Mouse (Mus musculus) limb, embryonic 14.5 days (tissue): ENCODE measurements around the gene Fam104a. TPM values are rescaled to one million over a fixed set of nuclear protein-coding genes. Genes with fewer than 3 reads are reported as not detected.
"Not testable (repeated sequence)": the region's sequence is repeated elsewhere in the genome, so short reads cannot be mapped to it uniquely, and the experiment has no call there.

Source experiments
- ATAC-seq: fragments of 200-750 bp; cut with Nextera tagmentation; 2 replicates; pipeline ENCODE4 v1.8.0; 2017; ENCODE audit warnings: low read depth, moderate number of reproducible peaks, moderate TSS enrichment; ENCODE audit not compliant: low FRiP score
- DNase-seq: peaks from one replicate; pipeline ENCODE4 v3.0.0-alpha.2; 2015; ENCODE audit warnings: low spot score
- H3K27ac ChIP-seq: fragments of 300-500 bp; sonication (generic); replicated peaks from 2 replicates; pipeline ENCODE4 v1.5.1; 2014; ENCODE audit warnings: low read depth, mild to moderate bottlenecking, low read length, moderate library complexity, mixed read lengths
- H3K27me3 ChIP-seq: fragments of 300-500 bp; sonication (generic); 2 replicates; pipeline ENCODE4 v1.6.1; 2014; ENCODE audit warnings: low read length, mixed read lengths; ENCODE audit not compliant: control insufficient read depth, insufficient read depth
- H3K36me3 ChIP-seq: fragments of 300-500 bp; sonication (generic); 2 replicates; pipeline ENCODE4 v1.6.1; 2014; ENCODE audit warnings: mild to moderate bottlenecking, low read length, moderate library complexity, mixed read lengths; ENCODE audit not compliant: control insufficient read depth, insufficient read depth
- H3K4me1 ChIP-seq: fragments of 300-500 bp; sonication (generic); 2 replicates; pipeline ENCODE4 v1.6.1; 2014; ENCODE audit warnings: antibody characterized with exemption, low read length, mixed read lengths; ENCODE audit not compliant: control insufficient read depth, insufficient read depth
- H3K4me2 ChIP-seq: fragments of 300-500 bp; sonication (generic); replicated peaks from 2 replicates; pipeline ENCODE4 v1.6.1; 2014; ENCODE audit warnings: low read depth, mild to moderate bottlenecking, low read length, moderate library complexity; ENCODE audit not compliant: severe bottlenecking
- H3K4me3 ChIP-seq: fragments of 300-500 bp; sonication (generic); replicated peaks from 2 replicates; pipeline ENCODE4 v1.5.1; 2014; ENCODE audit warnings: low read length
- H3K9ac ChIP-seq: fragments of 300-500 bp; sonication (generic); 2 replicates; pipeline ENCODE4 v1.6.1; 2014; ENCODE audit warnings: mild to moderate bottlenecking, low read depth, low read length, moderate library complexity; ENCODE audit not compliant: severe bottlenecking
- H3K9me3 ChIP-seq: fragments of 300-500 bp; sonication (generic); 2 replicates; pipeline ENCODE4 v1.6.1; 2016; ENCODE audit warnings: low read length; ENCODE audit not compliant: control insufficient read depth
- POLR2A ChIP-seq: fragments of 200-500 bp; IDR thresholded peaks from 2 replicates; pipeline ENCODE4 v1.8.0; 2012; ENCODE audit warnings: inconsistent platforms, mild to moderate bottlenecking, moderate library complexity, borderline replicate concordance; ENCODE audit not compliant: insufficient read depth, insufficient read length; ENCODE audit errors: extremely low read depth
- WGBS: fragments of 180-500 bp; shearing (Covaris S2); extraction: QIAGEN DNeasy Blood & Tissue Kit; methylation state at CpG from one replicate; pipeline ENCODE4 v1.1.7; 2014; 5-methylcytosine and 5-hydroxymethylcytosine counted together
- polyA plus RNA-seq, 2 experiments: library from polyadenylated mRNA; depleted of rRNA in 1 of 2; stranded (reverse) in 1 of 2; unstranded in 1 of 2; fragments of >200 nt; fragmentation: Nextera tagmentation in 1 of 2; extraction: Ambion mirVana in 1 of 2; gene quantifications; 2 replicates each; pipeline versions ENCODE4 v1.2.1 to v1.2.3; 2012 to 2014

The Fam104a gene
- polyA plus RNA-seq, 2 experiments, result 30.3 to 50.2 TPM

DNA sequence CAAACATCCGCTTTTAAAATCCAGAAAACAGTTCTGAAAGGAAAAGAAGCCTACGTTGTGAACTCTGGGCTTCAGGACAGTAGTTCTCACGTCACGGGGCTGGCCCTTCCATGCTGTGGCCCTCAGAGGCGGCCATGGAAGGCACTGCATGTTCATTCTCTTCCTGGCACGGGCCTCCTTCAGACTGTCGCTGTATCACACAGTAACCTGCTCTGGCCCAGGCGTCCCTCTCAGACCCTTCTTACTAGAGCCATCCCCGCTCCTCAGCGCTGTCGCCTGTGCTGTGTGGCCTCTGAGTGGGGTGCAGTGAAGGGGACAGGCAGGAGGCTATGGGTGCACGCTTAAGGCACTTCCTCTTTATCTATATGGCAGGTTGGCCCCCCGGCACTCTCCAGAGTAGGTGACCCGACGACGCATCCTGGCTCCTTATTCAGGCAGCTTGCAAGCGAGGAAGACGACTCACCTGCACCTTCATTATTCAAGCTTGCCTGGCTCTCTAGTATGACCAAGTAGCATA is 22.1 kb downstream of the Fam104a start:
- Histone ChIP-seq H3K9me3 (no peaks in the 10 kb centered on the region), H3K36me3 (peaks cover 70% of the 10 kb centered on the region)
- 92% methylated on average over 18 of the region's 18 CpGs for WGBS

GRCm38 (mm10) chr11:113660940-113661339 is 23.0 kb downstream of the Fam104a start:
- no peak for DNase-seq
- no peak overlapping the region for H3K27ac ChIP-seq
- peaks cover 79% of the 10 kb centered on the region for H3K36me3 ChIP-seq
- no peak overlapping the region for H3K4me2 ChIP-seq
- H3K4me1 ChIP-seq, result no peaks in the 10 kb centered on the region
- no peak overlapping the region for H3K4me3 ChIP-seq
- WGBS, result 86% methylated on average over 11 of the region's 11 CpGs
- ATAC-seq, result no peak
- H3K9ac ChIP-seq, result no peak overlapping the region
- H3K9me3 ChIP-seq, result no peaks in the 10 kb centered on the region
- TF ChIP-seq POLR2A, result no peak
- H3K27me3 ChIP-seq, result no peaks in the 10 kb centered on the region

More for the DNA sequence above, 22.1 kb downstream of the Fam104a start:
- no peak for DNase-seq
- Histone ChIP-seq H3K4me2 (no peak overlapping the region), H3K27ac (no peak overlapping the region), H3K27me3 (no peaks in the 10 kb centered on the region), H3K4me3 (no peak overlapping the region), H3K4me1 (no peaks in the 10 kb centered on the region), H3K9ac (no peak overlapping the region)
- no peak for TF ChIP-seq POLR2A
- ATAC-seq, result no peak

GRCm38 (mm10) chr11:113660213-113660612 is 23.7 kb downstream of the Fam104a start:
- H3K36me3 ChIP-seq, result peaks cover 87% of the 10 kb centered on the region
- not testable (repeated sequence) for H3K27me3 ChIP-seq, H3K9ac ChIP-seq, H3K4me2 ChIP-seq, H3K27ac ChIP-seq, DNase-seq, H3K9me3 ChIP-seq, H3K4me3 ChIP-seq, H3K4me1 ChIP-seq, ATAC-seq
- WGBS, result 93% methylated on average over 3 of the region's 3 CpGs

DNA sequence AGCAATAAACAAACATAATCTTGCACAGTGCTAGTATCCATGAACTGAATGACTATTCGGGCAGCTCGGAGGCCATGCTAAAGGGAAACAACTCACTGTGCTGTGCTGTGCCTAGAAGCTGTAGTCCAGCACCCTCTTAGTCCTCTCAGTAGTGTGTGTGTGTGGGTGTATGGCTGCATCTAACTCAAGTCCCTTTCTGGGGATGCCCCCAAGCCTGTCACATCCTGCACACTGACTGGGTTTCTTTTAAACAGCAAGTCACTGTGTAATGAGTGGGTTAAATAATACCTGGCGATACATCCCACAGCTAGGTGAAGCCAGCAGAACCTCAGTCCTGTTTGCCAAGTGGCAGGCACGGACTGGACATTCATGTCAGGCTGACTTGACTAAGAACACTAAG is 25.2 kb downstream of the Fam104a start:
- H3K4me2 ChIP-seq, result no peak overlapping the region
- peaks cover 6% of the 10 kb centered on the region for H3K4me1 ChIP-seq
- ATAC-seq (no peak), DNase-seq (no peak)
- H3K9me3 ChIP-seq, result no peaks in the 10 kb centered on the region
- TF ChIP-seq POLR2A, result no peak
- peaks cover 88% of the 10 kb centered on the region for H3K36me3 ChIP-seq
- no peak overlapping the region for H3K9ac ChIP-seq
- H3K27ac ChIP-seq, result no peak overlapping the region
- H3K27me3 ChIP-seq, result no peaks in the 10 kb centered on the region
- 74% methylated on average over 4 of the region's 4 CpGs for WGBS
- H3K4me3 ChIP-seq, result no peak overlapping the region

DNA sequence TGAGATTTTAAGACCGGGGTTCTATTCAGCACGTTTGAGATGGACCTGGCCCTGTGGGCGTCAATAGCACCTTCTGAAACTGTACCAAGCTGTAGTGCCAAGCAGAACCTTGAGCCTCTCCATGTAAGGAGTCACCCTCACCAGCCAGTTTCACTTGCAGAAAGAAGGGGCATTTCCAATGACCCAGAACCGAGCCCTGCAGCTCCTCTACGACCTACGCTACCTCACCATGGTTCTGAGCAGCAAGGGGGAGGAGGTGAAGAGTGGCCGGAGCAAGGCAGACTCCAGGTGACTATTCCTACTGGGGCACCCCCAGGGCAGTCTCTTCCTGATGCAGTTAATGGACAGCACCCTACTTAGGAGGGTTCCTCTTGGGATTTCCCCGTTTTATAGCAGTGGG is 25.6 kb downstream of the Fam104a start:
- Histone ChIP-seq H3K36me3 (peaks cover 88% of the 10 kb centered on the region), H3K4me1 (peaks cover 6% of the 10 kb centered on the region)
- WGBS, result 90% methylated on average over 8 of the region's 8 CpGs

GRCm38 (mm10) chr11:113657221-113657620 is 26.7 kb downstream of the Fam104a start:
- peaks cover 6% of the 10 kb centered on the region for H3K4me1 ChIP-seq
- WGBS, result 66% methylated on average over 4 of the region's 4 CpGs
- H3K4me2 ChIP-seq, result no peak overlapping the region
- no peak for TF ChIP-seq POLR2A
- peaks cover 97% of the 10 kb centered on the region for H3K36me3 ChIP-seq
- no peak overlapping the region for H3K4me3 ChIP-seq
- H3K9me3 ChIP-seq, result no peaks in the 10 kb centered on the region
- no peaks in the 10 kb centered on the region for H3K27me3 ChIP-seq
- H3K27ac ChIP-seq, result no peak overlapping the region
- H3K9ac ChIP-seq, result no peak overlapping the region
- no peak for DNase-seq
- ATAC-seq, result no peak

More for the DNA sequence above, 25.6 kb downstream of the Fam104a start:
- no peak overlapping the region for H3K4me2 ChIP-seq
- DNase-seq (no peak), ATAC-seq (no peak)
- no peaks in the 10 kb centered on the region for H3K27me3 ChIP-seq
- no peak for TF ChIP-seq POLR2A
- no peak overlapping the region for H3K27ac ChIP-seq
- no peak overlapping the region for H3K4me3 ChIP-seq
- no peak overlapping the region for H3K9ac ChIP-seq
- H3K9me3 ChIP-seq, result no peaks in the 10 kb centered on the region
